Mouse (Mus musculus) lung, postnatal 0 days (tissue): ENCODE measurements around the gene Klf6. TPM values are rescaled to one million over a fixed set of nuclear protein-coding genes. Genes with fewer than 3 reads are reported as not detected.

Source experiments
- ATAC-seq: fragments of 200-750 bp; cut with Nextera tagmentation; 2 replicates; pipeline ENCODE4 v1.8.0; 2017; ENCODE audit warnings: moderate library complexity
- DNase-seq: peaks from one replicate; pipeline ENCODE4 v3.0.0-alpha.2; 2016; ENCODE audit warnings: low spot score
- H3K27ac ChIP-seq: fragments of 300-500 bp; sonication (generic); 2 replicates; pipeline ENCODE4 v1.5.1; 2014; ENCODE audit warnings: antibody characterized with exemption, mild to moderate bottlenecking, low read length, mixed read lengths
- H3K27me3 ChIP-seq: fragments of 300-500 bp; sonication (generic); replicated peaks from 2 replicates; pipeline ENCODE4 v1.6.1; 2014; ENCODE audit warnings: low read length, mixed read lengths; ENCODE audit not compliant: insufficient read depth
- H3K36me3 ChIP-seq: fragments of 300-500 bp; sonication (generic); 2 replicates; pipeline ENCODE4 v1.6.1; 2014; ENCODE audit warnings: low read length, mixed read lengths; ENCODE audit not compliant: insufficient read depth
- H3K4me1 ChIP-seq: fragments of 300-500 bp; sonication (generic); 2 replicates; pipeline ENCODE4 v1.6.1; 2014; ENCODE audit warnings: antibody characterized with exemption, low read depth, low read length, mixed read lengths; ENCODE audit not compliant: insufficient read depth
- H3K4me2 ChIP-seq: fragments of 300-500 bp; sonication (generic); replicated peaks from 2 replicates; pipeline ENCODE4 v1.6.1; 2014; ENCODE audit warnings: low read depth, mild to moderate bottlenecking, low read length, moderate library complexity, mixed read lengths
- H3K4me3 ChIP-seq: fragments of 300-500 bp; sonication (generic); 2 replicates; pipeline ENCODE4 v1.5.1; 2014; ENCODE audit warnings: low read depth, low read length
- H3K9ac ChIP-seq: fragments of 300-500 bp; sonication (generic); replicated peaks from 2 replicates; pipeline ENCODE4 v1.6.1; 2014; ENCODE audit warnings: low read depth, mild to moderate bottlenecking
- H3K9me3 ChIP-seq: fragments of 300-500 bp; sonication (generic); 2 replicates; pipeline ENCODE4 v1.6.1; 2016; ENCODE audit warnings: low read length, mixed read lengths
- CTCF ChIP-seq: IDR thresholded peaks from 2 replicates; pipeline ENCODE4 v1.5.1; 2016; ENCODE audit warnings: antibody characterized with exemption, mild to moderate bottlenecking
- EP300 ChIP-seq: IDR thresholded peaks from 2 replicates; pipeline ENCODE4 v1.6.1; 2016; ENCODE audit warnings: antibody characterized with exemption, mild to moderate bottlenecking, control low read depth
- WGBS: fragments of 180-500 bp; shearing (Covaris S2); extraction: QIAGEN DNeasy Blood & Tissue Kit; methylation state at CpG from one replicate; pipeline ENCODE4 v1.1.7; 2014; 5-methylcytosine and 5-hydroxymethylcytosine counted together
- polyA plus RNA-seq: library from polyadenylated mRNA; unstranded; fragments of >200 nt; fragmentation: Nextera tagmentation; extraction: Ambion mirVana; gene quantifications from 2 replicates; pipeline ENCODE4 v1.2.1, GENCODE M21; 2015

Klf6 gene
- polyA plus RNA-seq, 1 experiment from 2014 or later, result 201 TPM

DNA sequence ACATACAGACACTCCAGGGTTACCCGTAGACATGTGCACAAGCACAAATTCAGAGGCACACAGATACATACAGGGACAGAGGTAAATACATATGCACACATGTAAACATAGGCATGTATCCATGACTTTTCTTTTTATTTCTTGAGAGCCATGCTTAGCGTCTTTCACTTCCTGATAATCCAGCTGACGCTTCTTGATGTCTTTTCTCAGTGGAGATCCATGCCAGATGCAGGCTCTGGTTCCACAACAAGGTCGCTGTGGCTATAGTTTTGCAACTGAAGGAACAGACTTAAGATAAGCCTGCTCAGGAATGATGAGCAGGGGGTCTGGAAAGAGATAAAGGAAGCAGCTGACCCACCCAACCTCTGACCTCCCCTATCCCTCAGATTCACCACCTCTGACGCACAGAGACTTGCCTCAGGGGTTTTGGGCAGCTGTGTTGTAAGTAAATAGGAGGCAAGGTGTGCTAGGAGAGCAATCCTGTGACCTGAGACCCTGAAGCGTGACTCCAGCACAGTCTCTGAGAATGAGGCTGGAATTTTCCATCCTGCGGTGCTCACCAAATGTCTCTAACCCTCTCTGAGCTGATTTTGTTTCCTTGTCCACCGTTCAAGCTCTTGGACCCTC lies 37.0 kb upstream of the Klf6 start:
- TF ChIP-seq CTCF (no peak), EP300 (no peak)
- no peak overlapping the region for H3K4me2 ChIP-seq
- no peak for DNase-seq
- H3K27ac ChIP-seq, result no peak overlapping the region; the same call in 1 of the 2 replicates
- H3K36me3 ChIP-seq, result no peaks in the 10 kb centered on the region
- 78% methylated on average over 8 of the region's 8 CpGs for WGBS
- ATAC-seq, result no peak
- H3K4me3 ChIP-seq, result no peak overlapping the region
- no peaks in the 10 kb centered on the region for H3K4me1 ChIP-seq
- H3K9ac ChIP-seq, result no peak overlapping the region
- no peaks in the 10 kb centered on the region for H3K27me3 ChIP-seq
- H3K9me3 ChIP-seq, result no peaks in the 10 kb centered on the region

DNA sequence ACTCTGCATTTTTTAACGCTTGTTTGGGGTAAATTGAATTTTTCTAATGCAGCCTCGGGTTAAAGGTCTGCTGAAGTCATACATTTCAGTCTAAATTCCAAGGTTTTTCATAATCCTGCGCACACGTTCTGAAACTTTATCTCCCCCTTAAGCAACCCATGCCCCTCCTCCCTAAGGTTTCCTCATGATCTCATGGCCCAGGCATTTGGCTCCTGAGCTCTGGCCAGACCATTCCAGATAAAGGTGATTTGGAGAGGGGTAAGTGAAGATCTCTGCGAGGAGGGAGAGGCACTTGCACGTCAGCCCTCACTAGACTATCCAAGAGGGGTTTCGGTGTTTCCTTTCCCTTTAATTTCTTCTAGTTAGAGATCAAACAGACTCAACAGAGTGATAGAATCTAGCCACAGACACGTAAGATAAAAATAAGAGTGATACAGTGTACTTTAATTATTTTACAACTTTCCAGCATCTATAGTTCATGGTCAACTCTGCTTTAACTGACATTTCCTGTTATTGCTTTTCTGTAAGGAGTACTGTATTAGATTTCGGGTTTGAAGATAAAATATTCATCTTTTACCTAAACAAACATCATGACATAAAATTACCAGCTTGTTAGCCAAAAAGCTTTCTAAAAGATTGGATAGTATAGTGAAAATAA lies 35.0 kb upstream of the Klf6 start:
- H3K9ac ChIP-seq, result no peak overlapping the region
- no peaks in the 10 kb centered on the region for H3K9me3 ChIP-seq
- no peak overlapping the region for H3K4me2 ChIP-seq
- no peaks in the 10 kb centered on the region for H3K27me3 ChIP-seq
- H3K27ac ChIP-seq, result no peak overlapping the region
- WGBS, result 25% methylated on average over 9 of the region's 9 CpGs
- TF ChIP-seq EP300, result peak; percentile 93
- no peak for TF ChIP-seq CTCF
- H3K4me3 ChIP-seq, result no peak overlapping the region
- DNase-seq, result peak; percentile 76
- H3K4me1 ChIP-seq, result no peaks in the 10 kb centered on the region
- H3K36me3 ChIP-seq, result no peaks in the 10 kb centered on the region
- peak; percentile 66 for ATAC-seq

DNA sequence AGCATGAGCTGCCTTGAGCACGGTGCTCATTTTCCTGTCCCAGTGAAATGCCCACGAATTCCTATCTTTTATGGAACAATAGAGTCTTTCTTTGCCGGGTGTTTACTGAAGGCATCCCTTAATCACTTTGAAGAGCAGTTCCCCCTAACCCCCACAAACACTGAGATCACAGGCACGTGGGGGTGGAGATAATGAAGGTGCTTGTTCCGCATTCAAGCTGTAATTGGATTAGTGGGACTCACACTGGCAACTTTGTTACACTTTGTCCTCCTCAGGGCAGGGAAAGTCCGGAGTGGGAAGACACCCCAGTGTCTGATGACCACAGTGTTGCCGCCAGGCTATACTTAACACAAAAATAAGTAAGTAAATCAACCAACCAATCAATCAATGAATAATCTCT lies 29.3 kb upstream of the Klf6 start:
- Histone ChIP-seq H3K27me3 (no peaks in the 10 kb centered on the region), H3K4me1 (no peaks in the 10 kb centered on the region), H3K4me3 (no peak overlapping the region), H3K9me3 (no peaks in the 10 kb centered on the region), H3K36me3 (no peaks in the 10 kb centered on the region), H3K27ac (no peak overlapping the region), H3K9ac (no peak overlapping the region), H3K4me2 (no peak overlapping the region)
- DNase-seq, result no peak
- WGBS, result 26% methylated on average over 7 of the region's 7 CpGs
- TF ChIP-seq CTCF, result no peak
- TF ChIP-seq EP300, result no peak
- no peak for ATAC-seq

DNA sequence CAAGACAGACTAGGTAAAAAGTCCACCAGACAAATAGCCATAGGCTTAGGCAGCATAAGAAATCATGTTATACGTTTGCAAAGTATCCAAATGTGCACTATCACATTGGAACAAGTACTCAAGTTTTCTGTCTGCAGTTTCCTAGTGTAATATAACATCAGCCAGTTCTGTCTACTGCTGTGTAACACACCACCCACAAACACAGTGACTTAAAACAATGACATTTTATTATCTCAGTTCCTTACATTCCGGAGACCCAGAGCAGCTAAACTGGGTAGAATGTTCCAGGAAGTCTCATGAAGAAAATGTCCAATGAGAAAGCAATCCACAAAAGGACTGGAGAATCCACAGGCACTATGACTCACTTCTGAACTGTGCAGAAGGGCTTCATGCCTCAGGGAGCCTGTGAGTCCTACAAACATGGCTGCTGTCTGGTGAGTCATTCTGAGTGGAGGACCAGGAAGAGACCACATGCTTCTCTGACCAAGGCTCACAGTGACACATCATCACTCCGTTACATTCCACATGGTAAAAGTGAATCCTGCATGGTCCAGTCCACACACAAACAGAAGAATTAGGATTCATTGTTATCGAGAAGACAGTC lies 24.0 kb upstream of the Klf6 start:
- ATAC-seq (peak; percentile 91), DNase-seq (peak; percentile 75)
- Histone ChIP-seq H3K9ac (no peak overlapping the region), H3K36me3 (no peaks in the 10 kb centered on the region), H3K9me3 (no peaks in the 10 kb centered on the region), H3K4me1 (no peaks in the 10 kb centered on the region), H3K27me3 (no peaks in the 10 kb centered on the region), H3K4me2 (no peak overlapping the region), H3K4me3 (no peak overlapping the region), H3K27ac (no peak overlapping the region)
- WGBS, result 66% methylated on average over 4 of the region's 4 CpGs
- peak; percentile 86 for TF ChIP-seq EP300
- TF ChIP-seq CTCF, result no peak

DNA sequence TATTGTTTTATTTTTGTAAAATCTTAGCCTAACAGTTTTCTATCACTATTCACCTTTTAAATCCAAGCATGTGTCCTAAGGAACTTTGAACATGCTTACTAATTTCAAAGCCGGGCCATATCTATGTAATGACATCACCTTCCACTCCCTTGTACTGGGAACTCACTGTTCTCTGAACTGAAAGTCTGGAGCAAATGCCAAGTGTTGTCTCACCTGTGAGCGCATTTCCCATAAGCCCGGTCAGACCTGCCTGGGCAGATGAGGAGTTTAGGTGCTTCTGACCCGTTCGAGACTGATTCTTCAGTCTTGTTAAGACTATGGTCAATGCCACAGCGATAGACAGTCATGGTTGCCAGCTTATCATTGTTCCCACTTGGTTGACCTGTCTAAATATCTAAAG lies 19.9 kb upstream of the Klf6 start:
- H3K4me3 ChIP-seq, result no peak overlapping the region
- WGBS, result 56% methylated on average over 6 of the region's 6 CpGs
- no peak overlapping the region for H3K9ac ChIP-seq
- H3K27me3 ChIP-seq, result no peaks in the 10 kb centered on the region
- TF ChIP-seq EP300 (peak; percentile 100), CTCF (no peak)
- H3K27ac ChIP-seq, result peak overlapping the region; percentile 79
- ATAC-seq (peak; percentile 76), DNase-seq (peak; percentile 94)
- peaks cover 4% of the 10 kb centered on the region; the same call in 1 of the 2 replicates for H3K4me1 ChIP-seq
- H3K4me2 ChIP-seq, result no peak overlapping the region
- H3K9me3 ChIP-seq, result no peaks in the 10 kb centered on the region
- no peaks in the 10 kb centered on the region for H3K36me3 ChIP-seq

DNA sequence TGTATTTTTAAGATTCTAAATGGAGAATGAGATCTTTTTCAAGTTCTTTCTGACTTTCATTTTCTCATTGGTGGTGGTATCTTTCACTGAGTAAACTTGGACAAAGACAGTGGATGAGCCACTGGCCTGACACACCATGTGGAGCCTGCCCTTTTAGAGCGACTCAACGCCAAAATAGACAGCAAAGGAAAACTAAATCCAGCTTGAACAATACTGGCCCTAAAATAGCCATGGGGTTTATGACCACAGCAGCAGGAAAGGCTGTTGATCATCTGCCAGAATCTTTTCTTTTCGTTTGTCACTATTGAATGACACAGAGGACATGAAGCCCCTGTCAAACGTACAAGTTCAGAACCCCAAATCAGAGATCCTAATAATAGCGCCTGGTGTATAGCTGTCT lies 18.4 kb upstream of the Klf6 start:
- H3K9ac ChIP-seq, result no peak overlapping the region
- DNase-seq, result no peak
- H3K27ac ChIP-seq, result no peak overlapping the region
- no peaks in the 10 kb centered on the region for H3K9me3 ChIP-seq
- TF ChIP-seq EP300 (no peak), CTCF (no peak)
- no peaks in the 10 kb centered on the region for H3K36me3 ChIP-seq
- ATAC-seq, result no peak
- H3K27me3 ChIP-seq, result no peaks in the 10 kb centered on the region
- no peak overlapping the region for H3K4me3 ChIP-seq
- H3K4me2 ChIP-seq, result no peak overlapping the region
- peaks cover 4% of the 10 kb centered on the region; the same call in 1 of the 2 replicates for H3K4me1 ChIP-seq
- WGBS, result 58% methylated on average over 5 of the region's 5 CpGs
